Mouse (Mus musculus): Measurements from ENCODE around the gene Osbpl9. TPM values are rescaled to one million over a fixed set of nuclear protein-coding genes. Genes with fewer than 3 reads are reported as not detected.

The Osbpl9 gene
- polyA plus RNA-seq, 1 experiment from 2014 or later: 44.4 TPM

DNA sequence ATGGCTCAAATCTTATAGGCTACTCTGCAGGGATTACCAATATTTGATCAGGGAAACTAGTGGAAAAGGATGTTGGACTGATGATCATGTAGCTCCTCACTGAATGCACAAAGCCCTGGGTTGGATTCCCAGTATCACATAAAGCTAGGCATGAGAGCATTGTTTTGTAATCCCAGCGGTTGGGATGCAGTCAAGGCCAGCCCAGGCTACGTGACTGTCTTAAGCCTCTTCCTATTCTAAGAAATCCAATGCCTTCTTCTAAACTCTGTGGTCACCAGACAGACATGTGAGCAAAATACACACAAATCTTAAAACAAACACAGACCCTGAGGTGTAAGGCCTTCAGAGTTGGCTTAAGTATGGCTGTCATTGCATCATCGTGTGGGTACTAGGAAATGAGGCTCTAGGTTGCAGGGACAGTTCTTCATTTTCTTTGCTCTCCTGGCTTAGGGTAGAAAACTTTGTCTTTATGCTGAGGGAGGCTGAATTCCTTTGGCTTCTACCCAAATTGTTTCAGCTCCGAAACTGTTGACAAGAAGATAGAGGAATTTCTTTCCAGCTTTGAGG lies 142.7 kb downstream of the Osbpl9 start:
- 81% methylated on average over 4 of the region's 4 CpGs for WGBS
- Histone ChIP-seq H3K4me3 (no peak overlapping the region), H3K4me2 (no peak overlapping the region), H3K36me3 (peaks cover 99% of the 10 kb centered on the region), H3K9ac (no peak overlapping the region), H3K27me3 (replicated peaks) (no peaks in the 10 kb centered on the region), H3K27ac (replicated peaks) (no peak overlapping the region), H3K9me3 (no peaks in the 10 kb centered on the region), H3K4me1 (peaks cover 4% of the 10 kb centered on the region; the same call in 1 of the 2 replicates)
- ATAC-seq (ENCODE audit: extremely low read depth, insufficient number of reproducible peaks, low FRiP score, low TSS enrichment): no peak

DNA sequence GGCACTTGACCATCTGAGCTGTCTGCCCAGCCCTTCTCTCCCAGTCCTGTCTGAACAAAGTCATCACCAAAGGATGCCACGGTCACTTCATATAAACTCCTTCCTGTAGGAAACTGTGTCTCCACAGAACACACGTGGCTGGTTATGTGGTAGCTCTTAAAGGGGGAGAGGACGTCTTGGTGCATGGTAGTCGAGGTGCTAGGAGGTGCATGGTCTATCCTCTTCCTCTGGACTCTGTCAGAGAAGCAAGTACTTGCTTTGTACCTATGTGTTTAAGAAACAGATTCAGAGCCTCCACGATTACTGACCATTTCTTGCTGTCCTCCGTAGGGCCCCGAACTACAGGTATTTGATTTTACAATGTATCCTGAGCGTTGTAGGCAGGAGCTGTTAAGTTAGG lies 144.4 kb downstream of the Osbpl9 start:
- no peak for ATAC-seq (ENCODE audit: extremely low read depth, insufficient number of reproducible peaks, low FRiP score, low TSS enrichment)
- Histone ChIP-seq H3K9ac (no peak overlapping the region), H3K9me3 (no peaks in the 10 kb centered on the region), H3K36me3 (peaks cover 96% of the 10 kb centered on the region), H3K4me2 (no peak overlapping the region), H3K4me1 (peaks cover 4% of the 10 kb centered on the region; the same call in 1 of the 2 replicates), H3K4me3 (no peak overlapping the region), H3K27ac (replicated peaks) (no peak overlapping the region), H3K27me3 (replicated peaks) (no peaks in the 10 kb centered on the region)
- WGBS: 95% methylated on average over 8 of the region's 8 CpGs

DNA sequence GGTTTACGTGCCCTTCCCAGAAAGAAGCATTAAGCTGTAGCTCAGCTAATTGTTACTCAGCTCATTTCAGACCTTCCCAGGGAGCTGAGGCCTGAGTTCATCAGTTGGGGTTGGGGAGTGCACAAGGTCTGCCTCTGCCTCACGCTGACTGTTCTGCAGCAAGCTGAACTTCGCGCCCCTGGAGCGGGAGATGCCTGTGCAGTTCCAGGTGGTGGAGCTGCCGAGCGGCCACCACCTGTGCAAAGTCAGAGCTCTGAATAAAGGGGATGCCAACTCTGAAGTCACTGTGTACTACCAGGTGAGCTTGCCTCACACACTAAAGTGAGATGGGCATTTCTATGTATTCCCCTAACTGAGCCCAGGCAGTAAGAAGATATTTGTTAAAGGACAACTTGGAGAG lies 145.7 kb downstream of the Osbpl9 start:
- Histone ChIP-seq H3K27ac (replicated peaks) (no peak overlapping the region), H3K36me3 (peaks cover 89% of the 10 kb centered on the region), H3K4me1 (peaks cover 7% of the 10 kb centered on the region; the same call in 1 of the 2 replicates), H3K4me2 (no peak overlapping the region), H3K27me3 (replicated peaks) (no peaks in the 10 kb centered on the region), H3K9ac (no peak overlapping the region), H3K4me3 (no peak overlapping the region), H3K9me3 (no peaks in the 10 kb centered on the region)
- WGBS: 84% methylated on average over 7 of the region's 7 CpGs
- no peak for ATAC-seq (ENCODE audit: extremely low read depth, insufficient number of reproducible peaks, low FRiP score, low TSS enrichment)

DNA sequence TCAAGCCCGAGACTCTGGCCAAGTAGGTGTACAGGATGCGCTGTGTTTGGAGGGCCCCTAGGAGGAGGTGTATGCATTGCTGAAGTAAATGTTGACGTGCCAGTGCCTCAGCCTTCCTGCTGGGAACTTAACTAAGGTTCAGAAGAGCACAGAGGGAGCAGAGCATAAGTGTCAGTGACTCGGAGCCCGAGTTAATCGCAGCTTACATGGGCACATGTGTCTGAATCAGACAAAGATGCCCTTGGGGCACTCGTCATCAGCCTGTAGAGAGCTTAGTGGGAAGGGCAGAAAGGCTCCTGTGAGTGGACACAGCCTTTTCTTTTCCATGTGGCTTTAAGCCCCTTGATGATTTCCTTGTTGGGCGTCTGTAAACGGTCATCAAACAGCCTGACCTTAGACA lies 148.1 kb downstream of the Osbpl9 start:
- H3K27me3 ChIP-seq (replicated peaks): no peaks in the 10 kb centered on the region
- no peak for ATAC-seq (ENCODE audit: extremely low read depth, insufficient number of reproducible peaks, low FRiP score, low TSS enrichment)
- 88% methylated on average over 9 of the region's 9 CpGs for WGBS
- no peak overlapping the region for H3K4me3 ChIP-seq
- H3K9ac ChIP-seq: no peak overlapping the region
- no peaks in the 10 kb centered on the region for H3K9me3 ChIP-seq
- H3K4me1 ChIP-seq: peaks cover 18% of the 10 kb centered on the region
- H3K27ac ChIP-seq (replicated peaks): no peak overlapping the region
- H3K36me3 ChIP-seq: peaks cover 88% of the 10 kb centered on the region
- H3K4me2 ChIP-seq: no peak overlapping the region

DNA sequence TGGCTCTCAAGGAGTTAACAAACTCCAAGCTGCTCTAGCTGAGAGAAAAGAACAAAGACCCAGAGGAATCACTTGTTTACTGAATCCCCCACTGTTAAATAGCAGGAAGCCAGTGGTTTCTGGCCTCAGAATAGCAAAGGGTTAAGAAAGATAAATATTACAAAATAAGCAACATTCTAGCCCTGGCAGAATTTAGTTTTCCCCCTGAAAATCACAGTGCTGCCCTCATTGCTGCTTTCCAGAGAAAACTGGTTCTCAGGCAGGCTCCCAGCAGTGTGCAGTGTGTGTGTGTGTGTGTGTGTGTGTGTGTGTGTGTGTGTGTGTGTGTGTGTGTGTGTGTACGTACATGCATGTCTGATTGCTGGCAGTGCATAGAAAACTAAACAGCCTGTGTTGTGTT lies 149.8 kb downstream of the Osbpl9 start:
- Histone ChIP-seq H3K4me3 (no peak overlapping the region), H3K9ac (no peak overlapping the region), H3K9me3 (no peaks in the 10 kb centered on the region), H3K36me3 (peaks cover 83% of the 10 kb centered on the region), H3K27me3 (replicated peaks) (no peaks in the 10 kb centered on the region), H3K27ac (replicated peaks) (peak overlapping the region; percentile 36; the same call in 1 of the 2 replicates), H3K4me2 (no peak overlapping the region), H3K4me1 (peaks cover 27% of the 10 kb centered on the region)
- no peak for ATAC-seq (ENCODE audit: extremely low read depth, insufficient number of reproducible peaks, low FRiP score, low TSS enrichment)
- 45% methylated on average over 1 of the region's 1 CpGs for WGBS

DNA sequence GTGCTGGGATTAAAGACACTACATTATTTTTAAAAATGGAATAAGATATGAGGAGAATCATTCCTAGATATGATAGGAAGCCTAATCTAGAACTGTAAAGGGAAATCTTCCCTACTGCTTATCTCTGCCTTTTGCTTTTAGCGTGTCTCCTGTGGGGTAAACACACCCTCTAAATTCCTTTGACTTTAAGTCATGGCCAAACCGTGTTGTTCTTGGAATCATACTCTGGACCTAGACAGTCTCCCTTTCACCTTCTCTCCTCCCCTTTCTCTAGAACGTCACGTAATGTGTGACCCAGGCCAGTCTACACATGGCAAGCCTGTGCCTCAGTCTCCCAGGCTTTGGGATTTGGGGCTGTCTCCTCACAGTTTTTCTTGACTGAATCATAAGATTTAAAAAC lies 153.8 kb downstream of the Osbpl9 start:
- no peak overlapping the region for H3K4me2 ChIP-seq
- H3K27ac ChIP-seq (replicated peaks): no peak overlapping the region
- no peaks in the 10 kb centered on the region for H3K27me3 ChIP-seq (replicated peaks)
- peaks cover 23% of the 10 kb centered on the region for H3K4me1 ChIP-seq
- no peak for ATAC-seq (ENCODE audit: extremely low read depth, insufficient number of reproducible peaks, low FRiP score, low TSS enrichment)
- peaks cover 84% of the 10 kb centered on the region for H3K36me3 ChIP-seq
- H3K9ac ChIP-seq: no peak overlapping the region
- WGBS: 26% methylated on average over 4 of the region's 4 CpGs
- no peak overlapping the region for H3K4me3 ChIP-seq
- H3K9me3 ChIP-seq: no peaks in the 10 kb centered on the region

DNA sequence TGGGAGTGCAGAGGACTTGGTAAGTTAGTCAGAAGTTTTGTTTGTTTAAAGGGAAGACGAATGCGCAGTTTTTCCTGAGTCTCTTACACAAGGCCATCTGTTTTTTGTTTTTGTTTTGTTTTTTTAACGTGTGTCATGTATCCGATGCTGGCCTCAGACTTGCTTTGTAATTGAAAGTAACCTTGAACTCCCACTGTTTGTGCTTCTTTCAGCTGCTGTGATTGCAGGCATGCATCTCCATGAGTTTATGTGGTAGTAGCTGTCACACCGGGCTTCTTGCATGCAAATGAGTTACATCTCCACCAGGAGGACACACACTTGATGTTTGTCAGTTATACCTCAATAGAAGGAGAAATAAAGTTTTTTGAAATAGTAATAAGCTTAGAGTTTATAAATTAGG lies 158.3 kb downstream of the Osbpl9 start:
- Histone ChIP-seq H3K4me1 (peaks cover 9% of the 10 kb centered on the region), H3K36me3 (peaks cover 93% of the 10 kb centered on the region), H3K4me2 (no peak overlapping the region), H3K9me3 (peaks cover 5% of the 10 kb centered on the region; the same call in 1 of the 2 replicates), H3K4me3 (no peak overlapping the region), H3K27me3 (replicated peaks) (no peaks in the 10 kb centered on the region), H3K9ac (no peak overlapping the region), H3K27ac (replicated peaks) (no peak overlapping the region)
- ATAC-seq (ENCODE audit: extremely low read depth, insufficient number of reproducible peaks, low FRiP score, low TSS enrichment): no peak
- WGBS: 81% methylated on average over 5 of the region's 5 CpGs

DNA sequence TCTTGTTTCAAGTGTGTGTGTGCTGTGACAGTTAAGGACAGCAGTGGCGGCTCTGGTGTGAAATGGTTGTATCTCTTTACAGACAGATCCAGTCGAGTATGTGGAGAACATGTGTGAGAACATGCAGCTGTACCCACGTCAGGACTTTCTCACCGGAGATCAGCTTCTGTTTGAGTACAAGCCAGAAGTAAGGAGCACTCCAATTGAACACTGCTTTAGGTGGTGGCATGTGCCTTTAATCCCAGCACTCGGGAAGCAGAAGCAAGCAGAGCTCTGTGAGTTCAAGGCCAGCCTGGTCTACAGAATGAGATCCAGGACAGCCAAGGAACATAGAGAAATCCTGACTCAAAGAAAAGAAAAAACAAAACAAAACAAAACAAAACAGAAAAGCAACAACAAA lies 158.8 kb downstream of the Osbpl9 start:
- Histone ChIP-seq H3K27me3 (replicated peaks) (no peaks in the 10 kb centered on the region), H3K4me2 (no peak overlapping the region), H3K4me1 (peaks cover 6% of the 10 kb centered on the region), H3K36me3 (peaks cover 96% of the 10 kb centered on the region), H3K27ac (replicated peaks) (0 out of 2 replicates have a peak overlapping the region, but pooled peaks have one; percentile 32), H3K9ac (no peak overlapping the region), H3K9me3 (peaks cover 5% of the 10 kb centered on the region; the same call in 1 of the 2 replicates), H3K4me3 (no peak overlapping the region)
- 58% methylated on average over 5 of the region's 5 CpGs for WGBS
- no peak for ATAC-seq (ENCODE audit: extremely low read depth, insufficient number of reproducible peaks, low FRiP score, low TSS enrichment)

DNA sequence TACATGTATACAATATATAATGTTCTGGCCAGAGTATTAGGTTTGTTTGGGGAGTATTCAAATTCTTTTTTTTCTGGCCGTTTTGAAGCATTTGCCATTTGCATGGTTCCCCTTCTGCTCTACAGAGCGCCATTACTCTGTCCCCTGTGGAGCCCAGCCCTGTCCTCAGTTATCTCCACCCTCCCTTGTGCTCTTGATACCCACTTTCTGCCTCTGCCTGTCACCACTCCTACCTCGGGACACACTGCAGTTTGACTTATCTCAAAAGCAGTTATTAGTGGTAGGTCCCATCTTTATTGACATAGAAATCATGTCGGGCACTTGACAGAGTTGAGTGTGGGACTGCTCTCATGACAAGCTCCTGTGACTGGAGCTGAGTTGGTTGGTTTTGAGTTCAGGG lies 159.3 kb downstream of the Osbpl9 start:
- WGBS: 48% methylated on average over 4 of the region's 4 CpGs
- Histone ChIP-seq H3K4me1 (peaks cover 3% of the 10 kb centered on the region), H3K27me3 (replicated peaks) (no peaks in the 10 kb centered on the region), H3K9me3 (peaks cover 5% of the 10 kb centered on the region; the same call in 1 of the 2 replicates), H3K4me3 (no peak overlapping the region), H3K4me2 (no peak overlapping the region), H3K27ac (replicated peaks) (0 out of 2 replicates have a peak overlapping the region, but pooled peaks have one; percentile 32), H3K9ac (no peak overlapping the region), H3K36me3 (peaks cover 94% of the 10 kb centered on the region)
- no peak for ATAC-seq (ENCODE audit: extremely low read depth, insufficient number of reproducible peaks, low FRiP score, low TSS enrichment)

DNA sequence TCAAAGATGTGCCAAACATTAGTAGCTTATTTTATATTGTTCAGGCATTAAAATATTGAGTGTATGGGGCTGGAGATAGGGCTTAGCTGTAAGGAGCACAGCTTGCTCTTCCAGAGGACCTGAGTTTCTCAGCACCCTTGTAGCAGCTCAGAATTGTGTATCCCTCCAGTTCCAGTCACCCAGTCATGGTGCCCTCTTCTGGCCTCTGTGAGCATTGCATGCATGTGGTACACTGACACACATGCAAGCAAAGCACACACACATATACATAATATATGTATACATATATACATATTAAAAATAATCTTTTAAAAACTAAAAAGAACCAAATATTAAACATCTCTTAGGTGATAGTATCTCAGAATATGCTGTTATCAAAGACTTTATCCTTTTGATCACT lies 165.7 kb downstream of the Osbpl9 start:
- Histone ChIP-seq H3K4me2 (no peak overlapping the region), H3K9me3 (no peaks in the 10 kb centered on the region), H3K9ac (no peak overlapping the region), H3K27me3 (replicated peaks) (no peaks in the 10 kb centered on the region), H3K4me1 (no peaks in the 10 kb centered on the region), H3K36me3 (peaks cover 76% of the 10 kb centered on the region), H3K4me3 (no peak overlapping the region), H3K27ac (replicated peaks) (no peak overlapping the region)
- ATAC-seq (ENCODE audit: extremely low read depth, insufficient number of reproducible peaks, low FRiP score, low TSS enrichment): no peak

DNA sequence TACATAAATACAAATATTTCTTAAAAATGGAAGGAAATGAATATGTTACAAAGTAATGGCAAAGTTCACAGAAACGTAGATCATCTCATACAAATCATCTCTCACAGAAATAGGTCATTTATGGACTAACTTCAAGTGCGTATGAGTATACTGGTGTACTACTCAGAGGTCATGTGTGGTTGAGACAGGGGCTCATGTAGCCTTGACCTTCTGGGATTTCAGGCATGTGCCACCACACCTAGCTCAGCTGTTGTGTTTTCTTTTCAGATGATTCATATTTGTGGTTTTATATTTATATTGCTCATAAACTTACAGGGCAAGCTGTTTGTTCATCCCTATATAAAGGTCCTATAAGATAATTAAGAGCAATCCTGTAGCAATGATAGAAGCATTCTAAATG lies 171.8 kb downstream of the Osbpl9 start:
- Histone ChIP-seq H3K27ac (replicated peaks) (no peak overlapping the region), H3K9ac (no peak overlapping the region), H3K4me1 (no peaks in the 10 kb centered on the region), H3K36me3 (peaks cover 77% of the 10 kb centered on the region), H3K4me3 (no peak overlapping the region), H3K27me3 (replicated peaks) (no peaks in the 10 kb centered on the region), H3K4me2 (no peak overlapping the region), H3K9me3 (no peaks in the 10 kb centered on the region)
- 91% methylated on average over 2 of the region's 2 CpGs for WGBS
- no peak for ATAC-seq (ENCODE audit: extremely low read depth, insufficient number of reproducible peaks, low FRiP score, low TSS enrichment)

DNA sequence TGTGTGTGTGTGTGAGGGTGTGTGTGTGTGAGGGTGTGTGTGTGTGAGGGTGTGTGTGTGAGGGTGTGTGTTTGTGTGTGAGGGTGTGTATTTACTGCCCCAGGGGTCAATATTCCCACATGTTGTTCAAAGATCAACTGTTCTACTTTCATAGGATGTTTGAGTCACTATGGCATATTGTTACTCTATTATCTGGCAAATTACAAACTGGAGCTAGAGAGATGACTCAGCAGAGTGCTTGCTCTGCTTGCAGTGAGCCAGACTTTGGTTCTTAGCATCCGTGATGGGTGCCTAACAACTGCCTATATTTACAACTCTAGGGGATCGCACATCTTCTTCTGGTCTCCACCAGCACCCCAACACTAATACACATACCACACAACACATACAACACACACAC lies 172.2 kb downstream of the Osbpl9 start:
- WGBS: 85% methylated on average over 2 of the region's 2 CpGs
- Histone ChIP-seq H3K27me3 (replicated peaks) (no peaks in the 10 kb centered on the region), H3K27ac (replicated peaks) (no peak overlapping the region), H3K9ac (no peak overlapping the region), H3K36me3 (peaks cover 79% of the 10 kb centered on the region), H3K4me1 (no peaks in the 10 kb centered on the region), H3K4me2 (no peak overlapping the region), H3K4me3 (no peak overlapping the region), H3K9me3 (no peaks in the 10 kb centered on the region)
- no peak for ATAC-seq (ENCODE audit: extremely low read depth, insufficient number of reproducible peaks, low FRiP score, low TSS enrichment)
